Mouse (Mus musculus) C2C12 (cell line): ENCODE measurements around the gene Ift43.

Experiments used
- CTCF ChIP-seq: IDR thresholded peaks from one replicate; pipeline ENCODE4 v1.5.1; 2011; ENCODE audit not compliant: control insufficient read depth, insufficient read depth, insufficient read length
- MAX ChIP-seq: IDR thresholded peaks from one replicate; pipeline ENCODE4 v1.6.1; 2011; ENCODE audit warnings: mild to moderate bottlenecking, control low read depth
- MYOG ChIP-seq: IDR thresholded peaks from one replicate; pipeline ENCODE4 v1.6.1; 2011; ENCODE audit not compliant: control insufficient read depth, insufficient read length; ENCODE audit errors: extremely low read depth
- USF1 ChIP-seq: IDR thresholded peaks from one replicate; pipeline ENCODE4 v1.6.1; 2011; ENCODE audit warnings: low read depth, mild to moderate bottlenecking, control low read depth, moderate library complexity

- no peak for TF ChIP-seq CTCF
- TF ChIP-seq MYOG: no peak
- no peak for TF ChIP-seq USF1
- no peak for TF ChIP-seq MAX
Measured at GRCm38 (mm10) chr12:86161436-86161835, 79.1 kb downstream of the Ift43 start.
